Mouse (Mus musculus) spleen, adult 18-20 months (tissue): ENCODE results near the gene Bmper.

Experiments used
- DNase-seq, 2 experiments: peaks; one replicate each; pipeline ENCODE4 v3.0.0; 2022; ENCODE audit warnings: mixed read lengths in 2 of 2

Bmper gene

GRCm38 (mm10) chr9:23442168-23442567, 219.3 kb downstream of the Bmper start:
- no peak for DNase-seq

- no peak for DNase-seq
These were observed 222.1 kb downstream of the Bmper start for GRCm38 (mm10) chr9:23444975-23445374.

GRCm38 (mm10) chr9:23447271-23447961, 224.5 kb downstream of the Bmper start:
- DNase-seq = no peak

GRCm38 (mm10) chr9:23453309-23453708, 230.4 kb downstream of the Bmper start:
- no peak for DNase-seq

- no peak for DNase-seq
These were observed 234.3 kb downstream of the Bmper start for GRCm38 (mm10) chr9:23457186-23457585.

GRCm38 (mm10) chr9:23460721-23461120, 237.8 kb downstream of the Bmper start:
- DNase-seq = no peak

- DNase-seq = no peak
These were observed 240.2 kb downstream of the Bmper start for GRCm38 (mm10) chr9:23462949-23463608.

- DNase-seq = no peak
These were observed 242.2 kb downstream of the Bmper start for GRCm38 (mm10) chr9:23464981-23465630.

GRCm38 (mm10) chr9:23469886-23470285, 247.0 kb downstream of the Bmper start:
- no peak for DNase-seq

GRCm38 (mm10) chr9:23485851-23486250, 263.0 kb downstream of the Bmper start:
- DNase-seq = no peak

GRCm38 (mm10) chr9:23486725-23487378, 264.0 kb downstream of the Bmper start:
- no peak for DNase-seq

GRCm38 (mm10) chr9:23488265-23488664, 265.4 kb downstream of the Bmper start:
- no peak for DNase-seq

GRCm38 (mm10) chr9:23495400-23495799, 272.5 kb downstream of the Bmper start:
- no peak for DNase-seq

GRCm38 (mm10) chr9:23497626-23498025, 274.8 kb downstream of the Bmper start:
- DNase-seq = no peak

GRCm38 (mm10) chr9:23533870-23534269, 311.0 kb downstream of the Bmper start:
- DNase-seq = no peak
